Mouse (Mus musculus) CH12.LX (cell line): ENCODE measurements around the gene Trpv1. TPM values are rescaled to one million over a fixed set of nuclear protein-coding genes. Genes with fewer than 3 reads are reported as not detected.

ENCODE experiments used
- DNase-seq: peaks from one replicate; pipeline ENCODE4 v3.0.0-alpha.2; 2013; ENCODE audit errors: extremely low read depth
- H3K27ac ChIP-seq: 2 replicates; pipeline ENCODE4 v1.5.1; 2012; ENCODE audit warnings: low read depth, mild to moderate bottlenecking, control low read depth, moderate library complexity; ENCODE audit not compliant: insufficient read depth
- H3K27me3 ChIP-seq: replicated peaks from 2 replicates; pipeline ENCODE3; 2012; ENCODE audit warnings: inconsistent platforms
- H3K36me3 ChIP-seq, 2 experiments: replicated peaks in 1 of 2; 2 replicates each; pipeline versions ENCODE3 to v1.6.1; 2012; ENCODE audit warnings: inconsistent platforms in 1 of 2, low read length in 1 of 2, mild to moderate bottlenecking in 1 of 2, mixed read lengths in 1 of 2, moderate library complexity in 1 of 2; ENCODE audit not compliant: control insufficient read depth in 1 of 2, insufficient read depth in 1 of 2
- H3K4me1 ChIP-seq, 2 experiments: 2 replicates each; pipeline ENCODE4 v1.6.1; 2012; ENCODE audit warnings: inconsistent platforms in 1 of 2, moderate library complexity in 1 of 2; ENCODE audit not compliant: insufficient read depth in 2 of 2, control insufficient read depth in 1 of 2
- H3K4me2 ChIP-seq: 2 replicates; pipeline ENCODE4 v1.6.1; 2012; ENCODE audit warnings: low read depth, mild to moderate bottlenecking, control low read depth; ENCODE audit not compliant: poor library complexity, insufficient read depth, severe bottlenecking
- H3K4me3 ChIP-seq, 3 experiments: fragments of 150-350 bp in 1 of 3; sonication (generic) in 1 of 3; replicated peaks in 1 of 3; 2 replicates each; pipeline versions ENCODE3 to v1.5.1; 2011 to 2012; ENCODE audit warnings: low read depth in 2 of 3, low read length in 2 of 3, mild to moderate bottlenecking in 2 of 3, moderate library complexity in 2 of 3, control low read depth in 1 of 3, improper control_type of control experiment in 1 of 3, inconsistent platforms in 1 of 3, mixed read lengths in 1 of 3; ENCODE audit not compliant: poor library complexity in 1 of 3
- H3K79me2 ChIP-seq: replicated peaks from 2 replicates; pipeline ENCODE4 v1.6.1; 2012; ENCODE audit warnings: mild to moderate bottlenecking, moderate library complexity; ENCODE audit not compliant: control insufficient read depth, poor library complexity, insufficient read depth, severe bottlenecking; ENCODE audit errors: extremely low read depth
- H3K9ac ChIP-seq: 2 replicates; pipeline ENCODE4 v1.6.1; 2012; ENCODE audit warnings: low read depth, mild to moderate bottlenecking, control low read depth, moderate library complexity; ENCODE audit not compliant: insufficient read depth
- H3K9me3 ChIP-seq: replicated peaks from 2 replicates; pipeline ENCODE3; 2012; ENCODE audit warnings: low read length, inconsistent platforms, mixed read lengths
- BHLHE40 ChIP-seq: IDR thresholded peaks from 2 replicates; pipeline ENCODE4 v1.6.1; 2011; ENCODE audit warnings: mild to moderate bottlenecking, low read depth, low read length, improper control_type of control experiment
- EP300 ChIP-seq: IDR thresholded peaks from 2 replicates; pipeline ENCODE4 v1.6.1; 2011; ENCODE audit warnings: low read length, improper control_type of control experiment
- HCFC1 ChIP-seq: IDR thresholded peaks from 2 replicates; pipeline ENCODE4 v1.6.1; 2012; ENCODE audit warnings: low read depth, mild to moderate bottlenecking, inconsistent platforms, low read length, improper control_type of control experiment
- IRF4 ChIP-seq: IDR thresholded peaks from 2 replicates; pipeline ENCODE4 v1.6.1; 2014; ENCODE audit warnings: low read depth, mild to moderate bottlenecking, inconsistent platforms, low read length, improper control_type of control experiment
- KAT2A ChIP-seq: IDR thresholded peaks from 2 replicates; pipeline ENCODE4 v1.6.1; 2012; ENCODE audit warnings: low read length, improper control_type of control experiment, inconsistent platforms; ENCODE audit not compliant: insufficient replicate concordance
- MAFK ChIP-seq: IDR thresholded peaks from 2 replicates; pipeline ENCODE4 v1.6.1; 2011; ENCODE audit warnings: low read length, improper control_type of control experiment; ENCODE audit not compliant: insufficient replicate concordance
- MAX ChIP-seq: IDR thresholded peaks from 2 replicates; pipeline ENCODE4 v1.6.1; 2011; ENCODE audit warnings: low read length, improper control_type of control experiment
- MXI1 ChIP-seq: IDR thresholded peaks from 2 replicates; pipeline ENCODE4 v1.6.1; 2011; ENCODE audit warnings: mild to moderate bottlenecking, low read depth, low read length, improper control_type of control experiment
- MYC ChIP-seq: IDR thresholded peaks from 2 replicates; pipeline ENCODE4 v1.6.1; 2011; ENCODE audit warnings: low read depth, mild to moderate bottlenecking, improper control_type of control experiment, low read length
- PAX5 ChIP-seq: IDR thresholded peaks from 2 replicates; pipeline ENCODE4 v1.6.1; 2012; ENCODE audit warnings: low read length, inconsistent platforms, mixed read lengths
- POLR2A ChIP-seq: IDR thresholded peaks from 2 replicates; pipeline ENCODE4 v1.6.1; 2011; ENCODE audit warnings: low read depth, mild to moderate bottlenecking, improper control_type of control experiment, low read length
- POLR2AphosphoS2 ChIP-seq: IDR thresholded peaks from 2 replicates; pipeline ENCODE4 v1.6.1; 2011; ENCODE audit warnings: low read depth, low read length, improper control_type of control experiment
- RAD21 ChIP-seq: IDR thresholded peaks from 2 replicates; pipeline ENCODE4 v1.6.1; 2011; ENCODE audit warnings: low read depth, mild to moderate bottlenecking, low read length, improper control_type of control experiment, moderate library complexity
- RCOR1 ChIP-seq: conservative IDR thresholded peaks from 2 replicates; pipeline ENCODE4 v1.6.1; 2012; ENCODE audit warnings: low read depth, mild to moderate bottlenecking, inconsistent platforms, low read length, improper control_type of control experiment
- SIN3A ChIP-seq: IDR thresholded peaks from 2 replicates; pipeline ENCODE4 v1.6.1; 2012; ENCODE audit warnings: low read length, improper control_type of control experiment, inconsistent platforms
- SMC3 ChIP-seq: IDR thresholded peaks from 2 replicates; pipeline ENCODE4 v1.6.1; 2011; ENCODE audit warnings: low read depth, low read length, improper control_type of control experiment
- TBP ChIP-seq: conservative IDR thresholded peaks from 2 replicates; pipeline ENCODE4 v1.6.1; 2011; ENCODE audit warnings: low read depth, low read length, improper control_type of control experiment
- USF1 ChIP-seq: IDR thresholded peaks from 2 replicates; pipeline ENCODE4 v1.6.1; 2014; ENCODE audit warnings: low read depth, mild to moderate bottlenecking, inconsistent platforms, low read length, improper control_type of control experiment
- ZC3H11A ChIP-seq: IDR thresholded peaks from 2 replicates; pipeline ENCODE4 v1.6.1; 2012; ENCODE audit warnings: low read depth, mild to moderate bottlenecking, inconsistent platforms, low read length, improper control_type of control experiment
- ZMIZ1 ChIP-seq: IDR thresholded peaks from 2 replicates; pipeline ENCODE4 v1.6.1; 2012; ENCODE audit warnings: low read depth, mild to moderate bottlenecking, inconsistent platforms, low read length, improper control_type of control experiment
- dilution Hi-C: fragments of 300-500 bp; cut with MboI; formaldehyde crosslinking; loops from 2 replicates; pipeline ENCODE4 v1.14.3; 2020; ENCODE audit warnings: low sequenced_read_pairs; ENCODE audit not compliant: extremely low pct_unique_long_range_greater_than_20kb, extremely low pct_ligation_motif_present
- in situ Hi-C: fragments of 300-500 bp; cut with MboI; formaldehyde crosslinking; loops from 3 replicates; pipeline ENCODE4 v1.14.3; 2019; ENCODE audit warnings: low sequenced_read_pairs, low pct_ligation_motif_present, low pct_unique_long_range_greater_than_20kb, mixed read lengths
- polyA plus RNA-seq: library from polyadenylated mRNA; unstranded; fragments of >175 nt; gene quantifications from 2 replicates; pipeline ENCODE4 v1.2.1, GENCODE M21; 2012; ENCODE audit warnings: low read depth; ENCODE audit not compliant: insufficient read length
- total RNA-seq, 2 experiments: library from RNA; depleted of rRNA; stranded (reverse); fragments of 300-350 nt in 1 of 2; fragments of >200 nt in 1 of 2; gene quantifications; 2 replicates each; pipeline ENCODE4 v1.2.3; 2012 to 2014

The Trpv1 gene
- total and polyA plus RNA-seq, 3 experiments, result 0.08 to 0.13 TPM; not detected in 1

- TF ChIP-seq USF1, result no peak
- TF ChIP-seq MYC, result no peak
Observed at GRCm38 (mm10) chr11:73289621-73290020, 55.5 kb downstream of the Trpv1 start (continued).

GRCm38 (mm10) chr11:73303123-73303522 is 69.0 kb downstream of the Trpv1 start:
- in situ Hi-C loops, result no loop called here
- Histone ChIP-seq H3K36me3 (no peaks in the 10 kb centered on the region), H3K4me1 (no peaks in the 10 kb centered on the region), H3K9ac (no peak overlapping the region), H3K4me3 (no peak overlapping the region), H3K4me2 (no peak overlapping the region), H3K9me3 (no peaks in the 10 kb centered on the region)
- no peak for DNase-seq
- dilution Hi-C loops, result no loop called here
- TF ChIP-seq EP300 (no peak), RCOR1 (no peak), HCFC1 (no peak), MAFK (no peak), RAD21 (no peak), ZMIZ1 (no peak), MAX (no peak), BHLHE40 (no peak), TBP (no peak), SIN3A (no peak), MXI1 (no peak), KAT2A (no peak), ZC3H11A (no peak), POLR2A (no peak), SMC3 (no peak), POLR2AphosphoS2 (no peak), IRF4 (no peak), USF1 (no peak), PAX5 (no peak)
- TF ChIP-seq, all 38 proteins: peak for 0
- Histone ChIP-seq H3K79me2 (no peaks in the 10 kb centered on the region), H3K27me3 (peaks cover 43% of the 10 kb centered on the region), H3K27ac (no peak overlapping the region)

Other genes with a start within 250 kb of the Trpv1 start
- gene P2rx1, start 235.2 kb upstream of the Trpv1 start, total RNA-seq (2012; rRNA removed), result 12.3 and 21.5 TPM in 2 replicates
- gene P2rx1, start 235.2 kb upstream of the Trpv1 start, total RNA-seq (2014; rRNA removed), result 15.9 and 18.9 TPM in 2 replicates
- 22.8 and 23.3 TPM in 2 replicates for gene P2rx1, start 235.2 kb upstream of the Trpv1 start, polyA plus RNA-seq
- 8.2 and 9.1 TPM in 2 replicates for gene Camkk1, start 215.3 kb upstream of the Trpv1 start, total RNA-seq (2012; rRNA removed)
- gene Camkk1, start 215.3 kb upstream of the Trpv1 start, total RNA-seq (2014; rRNA removed), result 5.1 and 6.8 TPM in 2 replicates
- 5.0 and 5.4 TPM in 2 replicates for gene Camkk1, start 215.3 kb upstream of the Trpv1 start, polyA plus RNA-seq
- 12.1 and 13.0 TPM in 2 replicates for gene Ncbp3, start 186.5 kb upstream of the Trpv1 start, total RNA-seq (2012; rRNA removed)
- 11.9 and 12.1 TPM in 2 replicates for gene Ncbp3, start 186.5 kb upstream of the Trpv1 start, total RNA-seq (2014; rRNA removed)
- gene Ncbp3, start 186.5 kb upstream of the Trpv1 start, polyA plus RNA-seq, result 13.9 and 15.0 TPM in 2 replicates
- 0.21 TPM in 2 replicates for gene Itgae, start 143.7 kb upstream of the Trpv1 start, total RNA-seq (2012; rRNA removed)
- 0.17 and 0.27 TPM in 2 replicates for gene Itgae, start 143.7 kb upstream of the Trpv1 start, total RNA-seq (2014; rRNA removed)
- gene Itgae, start 143.7 kb upstream of the Trpv1 start, polyA plus RNA-seq, result 0.26 and 0.37 TPM in 2 replicates
- 15.7 and 21.7 TPM in 2 replicates for gene Haspin, start 96.0 kb upstream of the Trpv1 start, total RNA-seq (2012; rRNA removed)
- 18.2 and 18.6 TPM in 2 replicates for gene Haspin, start 96.0 kb upstream of the Trpv1 start, total RNA-seq (2014; rRNA removed)
- gene Haspin, start 96.0 kb upstream of the Trpv1 start, polyA plus RNA-seq, result 24.1 and 27.0 TPM in 2 replicates
- 0.21 and 0.25 TPM in 2 replicates for gene P2rx5, start 73.9 kb upstream of the Trpv1 start, total RNA-seq (2012; rRNA removed)
- 0.09 and 0.40 TPM in 2 replicates for gene P2rx5, start 73.9 kb upstream of the Trpv1 start, total RNA-seq (2014; rRNA removed)
- 0.80 and 0.83 TPM in 2 replicates for gene P2rx5, start 73.9 kb upstream of the Trpv1 start, polyA plus RNA-seq
- 123 and 124 TPM in 2 replicates for gene Emc6, start 57.3 kb upstream of the Trpv1 start, total RNA-seq (2012; rRNA removed)
- 252 and 292 TPM in 2 replicates for gene Emc6, start 57.3 kb upstream of the Trpv1 start, total RNA-seq (2014; rRNA removed)
- gene Emc6, start 57.3 kb upstream of the Trpv1 start, polyA plus RNA-seq, result 138 and 176 TPM in 2 replicates
- 2.8 and 3.3 TPM in 2 replicates for gene Tax1bp3, start 57.2 kb upstream of the Trpv1 start, total RNA-seq (2012; rRNA removed)
- 2.5 and 2.6 TPM in 2 replicates for gene Tax1bp3, start 57.2 kb upstream of the Trpv1 start, total RNA-seq (2014; rRNA removed)
- 3.3 and 3.5 TPM in 2 replicates for gene Tax1bp3, start 57.2 kb upstream of the Trpv1 start, polyA plus RNA-seq
- gene Ctns, start 35.2 kb upstream of the Trpv1 start, total RNA-seq (2012; rRNA removed), result 4.8 and 5.2 TPM in 2 replicates
- 5.8 and 5.9 TPM in 2 replicates for gene Ctns, start 35.2 kb upstream of the Trpv1 start, total RNA-seq (2014; rRNA removed)
- 4.5 and 5.2 TPM in 2 replicates for gene Ctns, start 35.2 kb upstream of the Trpv1 start, polyA plus RNA-seq
- 1.5 and 1.8 TPM in 2 replicates for gene Shpk, start 34.8 kb upstream of the Trpv1 start, total RNA-seq (2012; rRNA removed)
- gene Shpk, start 34.8 kb upstream of the Trpv1 start, total RNA-seq (2014; rRNA removed), result 1.3 and 1.4 TPM in 2 replicates
- 0.76 and 0.83 TPM in 2 replicates for gene Shpk, start 34.8 kb upstream of the Trpv1 start, polyA plus RNA-seq
- gene Trpv3, start 33.1 kb downstream of the Trpv1 start, total RNA-seq (2012; rRNA removed), result under 0.01 TPM in 1 of 2 replicates, not detected in the other
- not detected in 2 replicates for gene Trpv3, start 33.1 kb downstream of the Trpv1 start, total RNA-seq (2014; rRNA removed)
- gene Trpv3, start 33.1 kb downstream of the Trpv1 start, polyA plus RNA-seq, result not detected in 2 replicates
- gene Aspa, start 95.3 kb downstream of the Trpv1 start, total RNA-seq (2012; rRNA removed), result not detected in 2 replicates
- gene Aspa, start 95.3 kb downstream of the Trpv1 start, total RNA-seq (2014; rRNA removed), result not detected in 2 replicates
- gene Aspa, start 95.3 kb downstream of the Trpv1 start, polyA plus RNA-seq, result not detected in 2 replicates
- not detected in 2 replicates for gene Gm49340, start 95.4 kb downstream of the Trpv1 start, total RNA-seq (2012; rRNA removed)
- not detected in 2 replicates for gene Gm49340, start 95.4 kb downstream of the Trpv1 start, total RNA-seq (2014; rRNA removed)
- not detected in 2 replicates for gene Gm49340, start 95.4 kb downstream of the Trpv1 start, polyA plus RNA-seq
- gene Spata22, start 95.4 kb downstream of the Trpv1 start, total RNA-seq (2012; rRNA removed), result not detected in 2 replicates
- gene Spata22, start 95.4 kb downstream of the Trpv1 start, total RNA-seq (2014; rRNA removed), result not detected in 2 replicates
- not detected in 2 replicates for gene Spata22, start 95.4 kb downstream of the Trpv1 start, polyA plus RNA-seq
- gene Olfr20, start 116.5 kb downstream of the Trpv1 start, total RNA-seq (2012; rRNA removed), result not detected in 2 replicates
- gene Olfr20, start 116.5 kb downstream of the Trpv1 start, total RNA-seq (2014; rRNA removed), result not detected in 2 replicates
- not detected in 2 replicates for gene Olfr20, start 116.5 kb downstream of the Trpv1 start, polyA plus RNA-seq
- gene Olfr376, start 137.0 kb downstream of the Trpv1 start, total RNA-seq (2012; rRNA removed), result not detected in 2 replicates
- gene Olfr376, start 137.0 kb downstream of the Trpv1 start, total RNA-seq (2014; rRNA removed), result not detected in 2 replicates
- not detected in 2 replicates for gene Olfr376, start 137.0 kb downstream of the Trpv1 start, polyA plus RNA-seq
- not detected in 2 replicates for gene Olfr1, start 165.3 kb downstream of the Trpv1 start, total RNA-seq (2012; rRNA removed)
- not detected in 2 replicates for gene Olfr1, start 165.3 kb downstream of the Trpv1 start, total RNA-seq (2014; rRNA removed)
- not detected in 2 replicates for gene Olfr1, start 165.3 kb downstream of the Trpv1 start, polyA plus RNA-seq
- not detected in 2 replicates for gene Olfr378, start 194.2 kb downstream of the Trpv1 start, total RNA-seq (2012; rRNA removed)
- not detected in 2 replicates for gene Olfr378, start 194.2 kb downstream of the Trpv1 start, total RNA-seq (2014; rRNA removed)
- not detected in 2 replicates for gene Olfr378, start 194.2 kb downstream of the Trpv1 start, polyA plus RNA-seq
- not detected in 2 replicates for gene Olfr380, start 223.2 kb downstream of the Trpv1 start, total RNA-seq (2012; rRNA removed)
- gene Olfr380, start 223.2 kb downstream of the Trpv1 start, total RNA-seq (2014; rRNA removed), result not detected in 2 replicates
- gene Olfr380, start 223.2 kb downstream of the Trpv1 start, polyA plus RNA-seq, result not detected in 2 replicates